Mouse (Mus musculus) stomach, embryonic 15.5 days (tissue): ENCODE data around the gene Slc38a7. TPM values are rescaled to one million over a fixed set of nuclear protein-coding genes. Genes with fewer than 3 reads are reported as not detected.
"Not testable (repeated sequence)": the region's sequence is repeated elsewhere in the genome, so short reads cannot be mapped to it uniquely, and the experiment has no call there.

Experiments
- ATAC-seq: fragments of 200-750 bp; cut with Nextera tagmentation; 2 replicates; pipeline ENCODE4 v1.8.0; 2017; ENCODE audit warnings: low read depth, moderate number of reproducible peaks, moderate TSS enrichment; ENCODE audit not compliant: insufficient read depth, low FRiP score
- H3K27ac ChIP-seq: fragments of 300-500 bp; sonication (generic); 2 replicates; pipeline ENCODE4 v1.5.1; 2015; ENCODE audit warnings: mild to moderate bottlenecking, inconsistent platforms
- H3K27me3 ChIP-seq: fragments of 300-500 bp; sonication (generic); replicated peaks from 2 replicates; pipeline ENCODE4 v1.6.1; 2015; ENCODE audit warnings: inconsistent platforms
- H3K36me3 ChIP-seq: fragments of 300-500 bp; sonication (generic); 2 replicates; pipeline ENCODE4 v1.6.1; 2015; ENCODE audit warnings: inconsistent platforms
- H3K4me1 ChIP-seq: fragments of 300-500 bp; sonication (generic); 2 replicates; pipeline ENCODE4 v1.6.1; 2015; ENCODE audit warnings: inconsistent platforms
- H3K4me2 ChIP-seq: fragments of 300-500 bp; sonication (generic); 2 replicates; pipeline ENCODE4 v1.6.1; 2015; ENCODE audit warnings: mild to moderate bottlenecking, inconsistent platforms
- H3K4me3 ChIP-seq: fragments of 300-500 bp; sonication (generic); replicated peaks from 2 replicates; pipeline ENCODE4 v1.5.1; 2015; ENCODE audit warnings: inconsistent platforms
- H3K9ac ChIP-seq: fragments of 300-500 bp; sonication (generic); 2 replicates; pipeline ENCODE4 v1.6.1; 2015; ENCODE audit warnings: inconsistent platforms
- H3K9me3 ChIP-seq: fragments of 300-500 bp; sonication (generic); 2 replicates; pipeline ENCODE4 v1.6.1; 2016; ENCODE audit warnings: inconsistent platforms
- WGBS: fragments of 180-500 bp; shearing (Covaris S2); methylation state at CpG from one replicate; pipeline ENCODE4 v1.1.7; 2015; 5-methylcytosine and 5-hydroxymethylcytosine counted together
- polyA plus RNA-seq: library from polyadenylated mRNA; unstranded; fragments of >200 nt; fragmentation: Nextera tagmentation; extraction: Ambion mirVana; gene quantifications from 2 replicates; pipeline ENCODE4 v1.2.1, GENCODE M21; 2015

The Slc38a7 gene
- polyA plus RNA-seq, 1 experiment from 2014 or later: 13.2 TPM

DNA sequence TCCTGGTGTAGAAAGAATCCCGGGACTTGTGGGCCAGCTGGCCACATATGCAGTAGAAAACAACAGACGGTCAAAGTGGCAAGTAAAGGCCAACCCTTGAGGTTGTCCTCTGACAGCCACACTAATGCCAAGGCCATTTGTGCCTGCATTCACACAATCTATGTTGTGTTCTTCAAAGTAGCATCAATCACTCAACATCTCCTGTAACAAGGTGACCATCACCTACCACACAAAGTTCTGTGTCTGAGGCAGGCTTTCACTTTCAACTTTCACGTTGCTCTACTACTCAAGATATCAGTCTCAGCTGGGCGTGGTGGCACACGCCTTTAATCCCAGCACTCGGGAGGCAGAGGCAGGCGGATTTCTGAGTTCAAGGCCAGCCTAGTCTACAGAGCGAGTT, 51.1 kb downstream of the Slc38a7 start:
- WGBS: 77% methylated on average over 8 of the region's 8 CpGs
- no peaks in the 10 kb centered on the region for H3K9me3 ChIP-seq
- ATAC-seq: no peak
- no peak overlapping the region for H3K27ac ChIP-seq
- peaks cover 7% of the 10 kb centered on the region; the same call in 1 of the 2 replicates for H3K4me1 ChIP-seq
- no peaks in the 10 kb centered on the region for H3K36me3 ChIP-seq
- no peak overlapping the region for H3K4me3 ChIP-seq
- H3K27me3 ChIP-seq: no peaks in the 10 kb centered on the region
- no peak overlapping the region for H3K9ac ChIP-seq
- H3K4me2 ChIP-seq: no peak overlapping the region

DNA sequence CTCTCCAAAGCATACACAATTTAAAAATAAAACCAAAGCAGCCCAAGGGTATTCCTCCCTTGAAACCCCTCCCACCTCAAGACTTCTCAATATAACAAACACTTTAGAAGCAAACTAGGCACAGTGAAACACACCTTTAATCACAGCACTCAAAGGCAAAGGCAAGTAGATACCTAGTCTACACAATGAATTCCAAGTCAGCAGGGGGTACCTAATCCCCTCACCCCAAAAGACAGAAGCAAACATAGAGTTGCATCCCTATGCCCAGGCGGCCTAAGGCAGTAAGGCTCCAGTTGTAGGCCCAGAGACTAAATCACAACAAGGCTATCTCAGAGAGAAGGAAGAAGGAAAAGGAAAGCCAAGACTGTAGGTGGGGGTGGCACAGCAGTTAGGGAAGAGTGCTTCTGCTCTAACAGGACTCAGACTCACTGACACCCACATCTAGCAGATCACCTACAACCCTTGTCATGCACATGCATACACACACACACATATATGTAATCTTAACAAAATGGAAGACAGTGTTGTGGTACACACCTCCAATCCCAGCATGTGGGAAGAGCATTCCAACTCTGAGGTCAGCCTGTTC, 51.8 kb downstream of the Slc38a7 start:
- Histone ChIP-seq H3K36me3 (no peaks in the 10 kb centered on the region), H3K9me3 (no peaks in the 10 kb centered on the region), H3K4me1 (peaks cover 7% of the 10 kb centered on the region; the same call in 1 of the 2 replicates), H3K27me3 (no peaks in the 10 kb centered on the region), H3K27ac (no peak overlapping the region), H3K9ac (no peak overlapping the region), H3K4me2 (no peak overlapping the region), H3K4me3 (no peak overlapping the region)
- WGBS: 89% methylated on average over 1 of the region's 1 CpGs
- no peak for ATAC-seq

DNA sequence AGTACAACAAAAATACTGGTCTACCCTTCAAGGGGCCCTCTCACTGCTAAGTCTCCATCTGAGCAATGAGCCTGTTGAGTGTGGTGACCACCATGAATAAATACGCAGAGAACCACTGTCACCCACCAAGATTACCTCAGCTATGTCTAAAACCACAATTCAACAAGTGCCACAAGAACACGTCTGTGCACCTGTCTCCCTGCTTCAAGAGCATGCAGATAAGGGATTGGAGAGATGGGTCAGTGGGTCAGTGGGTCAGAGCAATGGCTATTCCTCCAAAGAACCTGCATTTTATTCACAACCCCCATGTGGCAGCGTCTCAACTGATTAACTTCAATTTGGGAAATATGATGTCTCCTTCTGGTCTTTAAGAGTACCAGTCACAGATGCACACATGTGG, 53.0 kb downstream of the Slc38a7 start:
- Histone ChIP-seq H3K4me2 (no peak overlapping the region), H3K9me3 (no peaks in the 10 kb centered on the region), H3K4me3 (no peak overlapping the region), H3K9ac (no peak overlapping the region), H3K27ac (no peak overlapping the region), H3K4me1 (0 out of 2 replicates have a peak, but pooled peaks cover under 1% of the 10 kb centered on the region), H3K27me3 (no peaks in the 10 kb centered on the region), H3K36me3 (no peaks in the 10 kb centered on the region)
- 88% methylated on average over 3 of the region's 3 CpGs for WGBS
- ATAC-seq: no peak

DNA sequence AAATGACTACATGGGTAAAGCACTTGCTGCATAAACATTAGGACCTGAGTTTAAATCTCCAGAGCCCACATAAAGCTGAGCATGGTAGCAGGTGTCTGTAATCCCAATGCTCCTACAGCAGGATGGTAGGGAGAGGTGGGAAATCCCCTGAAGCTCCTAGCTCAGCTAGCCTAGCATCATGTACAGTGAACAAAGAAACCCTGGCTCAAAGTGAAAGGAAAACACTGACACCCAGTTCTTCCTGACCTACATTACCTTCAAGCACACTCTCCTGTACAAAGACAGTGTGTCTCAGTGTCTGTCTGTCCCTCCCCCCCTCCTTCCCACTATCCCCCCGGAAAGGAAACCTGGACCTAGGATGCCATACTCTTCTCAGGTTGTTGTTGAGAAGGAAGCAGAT, 53.4 kb downstream of the Slc38a7 start:
- no peak for ATAC-seq
- H3K27ac ChIP-seq: no peak overlapping the region
- WGBS: 100% methylated on average over 1 of the region's 1 CpGs
- no peak overlapping the region for H3K4me3 ChIP-seq
- H3K9me3 ChIP-seq: no peaks in the 10 kb centered on the region
- no peak overlapping the region for H3K4me2 ChIP-seq
- H3K9ac ChIP-seq: no peak overlapping the region
- no peaks in the 10 kb centered on the region for H3K4me1 ChIP-seq
- H3K36me3 ChIP-seq: no peaks in the 10 kb centered on the region
- no peaks in the 10 kb centered on the region for H3K27me3 ChIP-seq

DNA sequence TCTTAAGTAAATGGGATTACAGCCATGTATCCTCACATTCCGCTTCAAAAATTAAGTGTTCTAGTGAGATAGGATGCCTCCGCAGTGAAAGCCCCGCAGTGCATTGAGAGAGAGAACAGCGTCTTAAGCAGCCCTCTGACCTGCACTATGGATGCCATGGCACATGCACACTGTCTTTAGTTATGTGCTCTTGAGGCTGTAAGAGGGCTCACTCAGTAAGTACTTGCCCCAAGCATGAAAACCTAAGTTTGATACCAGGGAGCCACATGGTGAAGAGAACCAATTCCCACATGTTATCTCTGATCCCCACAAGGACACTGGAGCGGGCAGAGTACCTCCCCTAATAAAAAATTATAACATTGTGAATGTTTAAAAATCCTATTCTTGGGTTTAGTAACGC, 54.2 kb downstream of the Slc38a7 start:
- no peaks in the 10 kb centered on the region for H3K4me1 ChIP-seq
- H3K9me3 ChIP-seq: no peaks in the 10 kb centered on the region
- H3K4me3 ChIP-seq: no peak overlapping the region
- no peaks in the 10 kb centered on the region for H3K27me3 ChIP-seq
- WGBS: 95% methylated on average over 6 of the region's 6 CpGs
- ATAC-seq: no peak
- H3K4me2 ChIP-seq: no peak overlapping the region
- no peak overlapping the region for H3K9ac ChIP-seq
- H3K27ac ChIP-seq: no peak overlapping the region
- H3K36me3 ChIP-seq: no peaks in the 10 kb centered on the region

DNA sequence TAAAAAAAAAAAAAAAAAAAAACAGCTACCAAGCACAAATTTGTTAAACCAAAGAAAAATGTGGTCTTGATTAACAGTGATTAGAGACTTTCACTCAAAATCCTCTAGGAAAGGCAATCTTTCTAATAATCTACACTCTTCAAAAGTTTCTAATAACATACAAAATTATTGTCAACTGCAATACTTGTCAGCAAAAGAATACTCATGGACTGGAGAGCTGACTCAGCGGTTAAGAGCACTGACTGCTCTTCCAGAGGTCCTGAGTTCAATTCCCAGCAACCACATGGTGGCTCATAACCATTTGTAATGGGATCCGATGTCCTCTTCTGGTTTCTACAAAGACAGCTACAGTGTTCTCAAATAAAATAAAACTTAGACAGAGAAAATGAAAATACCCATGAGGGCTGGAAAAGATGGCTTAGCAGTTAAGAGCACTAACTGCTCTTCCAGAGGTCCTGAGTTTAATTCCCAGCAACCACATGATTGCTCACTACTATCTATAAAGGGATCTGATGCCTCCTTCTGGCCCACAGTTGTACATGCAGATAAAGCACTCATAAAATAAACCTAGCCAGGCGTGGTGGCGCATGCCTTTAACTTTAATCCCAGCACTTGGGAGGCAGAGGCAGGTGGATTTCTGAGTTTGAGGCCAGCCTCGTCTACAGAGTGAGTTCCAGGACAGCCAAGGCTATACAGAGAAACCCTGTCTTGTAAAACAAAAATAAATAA, 57.8 kb downstream of the Slc38a7 start:
- H3K9me3 ChIP-seq, H3K4me2 ChIP-seq, H3K27me3 ChIP-seq, H3K9ac ChIP-seq, ATAC-seq, H3K4me1 ChIP-seq, H3K36me3 ChIP-seq, H3K4me3 ChIP-seq, H3K27ac ChIP-seq: not testable (repeated sequence)
- 95% methylated on average over 5 of the region's 5 CpGs for WGBS

Other genes starting within 250 kb of the Slc38a7 start
- gene Gins3, start 220.1 kb downstream of the Slc38a7 start, polyA plus RNA-seq: 16.4 and 17.7 TPM in 2 replicates
- gene Ndrg4, start 176.6 kb downstream of the Slc38a7 start, polyA plus RNA-seq: 16.7 and 17.5 TPM in 2 replicates
- gene Setd6, start 137.7 kb downstream of the Slc38a7 start, polyA plus RNA-seq: 20.9 and 23.8 TPM in 2 replicates
- gene Cnot1, start 46.1 kb downstream of the Slc38a7 start, polyA plus RNA-seq: 51.8 and 60.3 TPM in 2 replicates
- gene Sap18b, start 28.2 kb downstream of the Slc38a7 start, polyA plus RNA-seq: 346 and 356 TPM in 2 replicates
- gene Got2, start 35.0 kb upstream of the Slc38a7 start, polyA plus RNA-seq: 162 and 173 TPM in 2 replicates